Mouse (Mus musculus) urinary bladder, postnatal 14 days (tissue): ENCODE results near the gene Ankrd12.

ENCODE experiments used
- DNase-seq: peaks from one replicate; pipeline ENCODE4 v3.0.0; 2021; ENCODE audit warnings: low spot score

The Ankrd12 gene

DNA sequence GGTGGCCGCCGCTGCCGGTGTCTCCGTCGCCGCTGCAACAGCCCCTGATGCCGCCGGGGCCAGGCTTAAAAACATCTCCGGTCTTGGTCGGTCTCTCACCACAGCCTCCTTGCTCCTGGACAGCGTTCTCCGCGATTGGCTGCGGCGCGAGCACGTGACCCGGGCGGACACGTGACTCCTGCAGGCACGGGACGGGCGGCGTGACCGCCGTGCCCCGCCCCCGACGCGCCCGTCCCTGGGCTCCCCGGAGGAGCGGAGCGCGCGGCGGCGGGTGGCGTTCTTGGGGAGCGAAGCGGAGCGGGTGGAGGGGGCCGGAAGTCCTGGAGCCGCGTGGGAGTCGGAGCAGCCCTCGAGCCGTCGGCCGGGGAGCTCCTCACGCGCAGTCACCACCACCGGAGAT, at the start of gene Ankrd12:
Ankrd12 (minus strand) TSS at position 156 of the 400 bp plus-strand sequence.
- peak; percentile 95 for DNase-seq

DNA sequence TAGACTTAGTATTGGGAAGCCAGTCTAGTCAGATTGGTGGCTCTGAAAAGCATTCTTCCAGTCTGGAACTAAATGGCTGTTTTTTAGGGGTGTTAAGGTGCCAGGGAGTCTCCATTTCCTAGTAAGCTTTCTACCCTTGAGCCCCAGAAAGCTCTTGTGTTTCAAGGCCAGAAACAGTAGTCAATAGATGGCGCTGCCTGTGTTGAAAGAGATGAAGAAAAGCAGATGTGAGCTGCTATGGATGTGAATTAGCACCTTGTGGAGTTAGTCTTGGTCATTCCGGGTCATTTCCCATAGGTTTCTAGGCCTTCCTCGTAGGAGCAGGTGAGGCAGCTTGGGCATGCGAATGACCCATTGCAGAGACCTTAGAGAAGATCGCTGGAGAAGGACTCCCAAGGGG, 48.3 kb upstream of the Ankrd12 start:
- no peak for DNase-seq

DNA sequence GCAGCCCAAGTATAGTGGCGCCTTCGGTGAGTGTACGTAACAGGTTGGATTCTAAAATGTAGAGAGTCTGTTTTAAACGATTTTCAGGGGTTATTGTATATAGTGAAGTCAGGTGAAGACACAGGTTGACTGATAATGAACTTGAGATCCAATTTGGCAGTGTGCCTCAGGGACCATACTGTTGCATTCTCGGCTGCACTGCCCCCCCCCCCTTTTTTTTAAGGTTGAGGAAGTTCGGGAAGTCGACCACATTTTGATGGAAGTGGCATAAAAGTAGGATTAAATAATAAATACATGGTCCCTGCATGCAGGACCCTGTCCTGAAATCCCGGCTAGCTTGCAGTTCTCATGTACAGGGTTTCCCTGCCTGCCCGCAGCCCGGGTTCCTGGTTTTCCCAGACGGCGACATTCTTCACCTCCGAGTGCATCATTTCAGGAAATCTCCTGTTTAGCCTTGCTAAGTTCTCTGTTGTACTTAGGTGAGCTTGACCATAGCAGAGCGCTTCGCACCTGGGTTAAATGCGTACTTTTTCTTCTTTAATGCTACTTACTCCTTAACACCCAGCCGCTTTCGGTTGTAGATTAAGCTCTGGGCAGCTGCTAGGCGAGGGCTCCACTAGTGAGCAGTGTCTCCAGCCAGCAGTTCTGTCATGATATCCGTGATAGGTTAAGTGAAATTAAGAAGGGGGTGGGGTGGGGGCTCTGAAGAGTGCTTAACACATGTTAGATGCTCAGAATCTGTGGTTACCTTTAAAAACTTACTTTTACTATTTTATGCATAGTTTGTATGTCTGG, 47.1 kb upstream of the Ankrd12 start:
- no peak for DNase-seq

DNA sequence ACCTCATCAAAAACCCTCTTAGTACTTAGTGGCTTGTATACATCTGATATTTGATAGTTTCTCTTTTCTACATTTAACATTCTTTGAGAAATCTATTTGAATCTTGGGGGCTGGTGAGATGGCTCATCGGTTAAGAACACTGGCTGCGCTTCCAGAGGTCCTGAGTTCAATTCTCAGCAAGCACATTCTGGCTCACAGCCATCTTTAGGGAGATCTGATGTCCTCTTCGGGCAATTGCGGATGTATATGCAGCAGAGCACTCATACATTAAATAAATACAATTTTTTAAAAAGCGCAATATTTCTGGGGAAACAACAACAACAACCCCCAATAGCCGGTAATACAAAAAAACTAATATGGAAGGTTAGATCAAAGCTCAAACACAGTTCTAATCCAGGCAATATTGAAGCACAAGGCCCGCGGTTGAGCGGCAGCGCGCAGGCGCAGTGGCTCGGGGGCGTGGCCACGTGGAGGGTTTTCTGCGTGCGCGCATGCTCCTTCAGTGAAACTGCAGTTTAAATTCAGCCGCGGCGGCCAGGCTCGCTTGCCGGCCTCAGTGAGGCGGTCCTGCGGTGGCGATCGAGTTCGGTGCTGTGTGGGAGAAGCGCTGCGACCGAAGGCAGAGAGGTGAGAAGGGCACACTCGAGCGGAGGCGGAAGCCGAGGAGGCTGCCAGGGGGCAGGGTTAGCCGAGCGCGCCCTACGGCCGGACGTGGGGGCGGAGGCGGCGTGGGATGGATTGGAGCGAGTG, 46.4 kb upstream of the Ankrd12 start, which contains the start of gene Ddx11:
Ddx11 (plus strand) TSS at position 455 of the 750 bp plus-strand sequence.
- peak; percentile 95 for DNase-seq

- no peak for DNase-seq
Observed at GRCm38 (mm10) chr17:66120701-66121100, 43.8 kb upstream of the Ankrd12 start.

DNA sequence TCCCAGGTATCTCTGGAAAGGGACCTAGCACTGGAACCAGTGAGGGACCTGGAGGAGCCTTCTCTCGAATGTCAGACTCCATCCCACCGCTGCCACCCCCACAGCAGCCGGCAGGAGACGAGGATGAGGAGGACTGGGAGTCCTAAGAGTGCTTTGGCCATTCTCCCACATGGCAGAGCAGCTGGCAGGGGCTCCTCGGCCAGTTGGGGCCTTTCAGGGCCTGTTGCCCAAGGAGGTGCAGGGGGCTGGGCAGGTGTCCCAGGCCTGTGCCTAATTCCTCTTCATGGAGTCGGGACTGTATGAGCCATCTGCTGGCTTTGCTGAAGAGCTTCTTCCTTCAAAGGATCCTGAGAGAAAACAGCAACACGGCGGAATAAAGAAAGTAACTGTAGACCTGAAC, 42.1 kb upstream of the Ankrd12 start:
- no peak for DNase-seq

DNA sequence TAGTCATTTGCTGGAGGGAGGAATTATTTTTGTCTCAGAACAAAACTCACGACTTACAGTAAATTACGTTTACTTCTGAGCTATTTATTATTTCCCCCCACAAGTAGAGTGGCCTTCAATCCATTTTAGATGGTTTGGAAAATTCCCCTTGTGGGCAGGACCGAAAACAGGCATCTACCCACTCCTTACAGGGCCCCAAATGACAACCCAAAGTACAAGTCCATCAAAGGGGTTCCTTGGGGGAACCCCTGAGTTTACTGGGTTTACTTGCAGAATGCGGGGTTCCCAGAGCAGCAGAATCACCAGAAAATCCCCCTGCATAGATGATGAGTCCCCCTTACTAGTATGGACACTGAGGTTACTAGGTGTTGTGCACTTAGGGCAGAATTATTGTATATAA, 35.3 kb upstream of the Ankrd12 start:
- DNase-seq: no peak

- DNase-seq: peak; percentile 89
Observed at GRCm38 (mm10) chr17:66111402-66111959, 34.6 kb upstream of the Ankrd12 start, which contains the start of gene Washc1. Gene Washc1, plus strand, starts transcription at chr17:66111545.

GRCm38 (mm10) chr17:66110746-66111145, 33.9 kb upstream of the Ankrd12 start:
- DNase-seq: peak; percentile 46

GRCm38 (mm10) chr17:66108198-66108597, 31.3 kb upstream of the Ankrd12 start:
- no peak for DNase-seq

GRCm38 (mm10) chr17:66107466-66107865, 30.6 kb upstream of the Ankrd12 start:
- no peak for DNase-seq

- DNase-seq: peak; percentile 76
Observed at GRCm38 (mm10) chr17:66106601-66107267, 29.8 kb upstream of the Ankrd12 start.

DNA sequence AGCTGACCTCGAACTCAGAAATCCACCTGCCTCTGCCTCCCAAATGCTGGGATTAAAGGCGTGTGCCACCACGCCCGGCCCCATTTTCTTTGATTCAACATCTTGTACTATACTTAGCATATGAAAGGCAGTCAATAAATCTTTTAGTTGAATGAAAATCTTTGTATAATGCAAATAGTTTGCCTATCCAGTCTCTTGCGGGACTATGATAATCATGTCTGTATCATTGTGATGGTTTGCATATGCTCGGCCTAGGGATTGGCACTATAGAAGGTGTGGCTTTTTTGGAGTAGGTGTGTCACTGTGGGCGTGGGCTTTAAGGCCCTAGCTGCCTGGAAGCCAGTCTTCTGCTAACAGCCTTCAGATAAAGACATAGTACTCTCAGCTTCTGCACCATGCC, 27.2 kb upstream of the Ankrd12 start:
- DNase-seq: no peak

GRCm38 (mm10) chr17:66101380-66102330, 24.8 kb upstream of the Ankrd12 start, which contains the start of gene Ndufv2:
Gene Ndufv2, minus strand, starts transcription at chr17:66101559.
- peak; percentile 93 for DNase-seq

DNA sequence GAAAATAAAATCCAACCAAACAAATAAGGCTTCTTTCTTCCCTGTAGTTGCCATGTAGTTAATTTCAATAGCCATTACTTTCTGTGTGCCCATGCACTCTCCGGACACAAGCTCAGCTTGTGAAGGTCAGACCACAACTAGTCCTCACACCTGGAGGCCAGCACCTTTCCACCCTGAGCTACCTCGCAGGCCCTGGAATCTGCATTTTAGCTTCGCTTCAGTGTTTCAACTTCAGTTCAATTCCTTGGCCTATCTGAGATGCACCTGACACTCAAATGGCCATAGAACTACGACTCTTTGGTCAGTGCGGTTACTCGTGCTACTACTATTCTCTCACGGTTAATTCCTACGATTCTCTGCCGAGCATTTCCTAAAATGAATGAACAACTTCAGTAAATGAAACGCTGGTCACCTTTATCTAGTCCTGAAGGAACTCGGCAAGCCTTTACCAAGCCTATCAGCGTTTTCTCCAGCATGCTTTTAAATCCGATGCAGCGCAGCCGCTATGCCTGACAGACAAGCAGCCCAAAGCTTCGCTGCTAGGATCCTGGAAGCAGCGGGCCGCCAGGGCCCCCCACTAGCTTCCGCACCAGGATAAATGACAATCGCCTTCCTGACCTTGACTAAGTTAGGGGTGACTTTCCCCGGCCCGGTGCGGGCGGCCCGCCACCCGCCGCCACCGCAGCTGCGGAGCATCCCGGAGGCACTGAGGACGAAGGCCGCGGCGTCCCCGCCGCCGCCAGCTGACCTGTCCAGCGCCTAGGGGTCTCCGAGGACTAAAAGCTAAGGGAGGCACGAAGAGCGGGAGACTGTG, 23.9 kb upstream of the Ankrd12 start:
- no peak for DNase-seq

DNA sequence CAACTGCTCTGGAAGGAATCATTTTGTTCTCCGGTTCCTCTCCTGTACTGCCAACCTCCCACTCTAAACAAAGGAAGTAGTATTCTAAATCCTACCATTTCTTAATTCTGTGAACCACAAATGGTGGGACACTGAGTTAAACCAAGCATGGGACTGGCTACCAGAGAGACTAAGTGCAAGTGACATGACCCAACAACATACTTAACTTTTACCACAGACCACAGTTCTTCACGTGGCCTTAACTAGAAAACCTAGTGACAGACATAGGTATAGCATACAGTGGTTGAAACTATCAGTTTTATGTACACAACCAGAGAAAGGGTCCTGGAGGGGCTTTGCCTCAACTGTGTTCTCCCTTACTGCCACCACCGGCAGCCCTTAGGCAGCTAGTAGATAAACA, 15.8 kb upstream of the Ankrd12 start:
- no peak for DNase-seq

- DNase-seq: no peak
Observed at GRCm38 (mm10) chr17:66092065-66092464, 15.2 kb upstream of the Ankrd12 start.

DNA sequence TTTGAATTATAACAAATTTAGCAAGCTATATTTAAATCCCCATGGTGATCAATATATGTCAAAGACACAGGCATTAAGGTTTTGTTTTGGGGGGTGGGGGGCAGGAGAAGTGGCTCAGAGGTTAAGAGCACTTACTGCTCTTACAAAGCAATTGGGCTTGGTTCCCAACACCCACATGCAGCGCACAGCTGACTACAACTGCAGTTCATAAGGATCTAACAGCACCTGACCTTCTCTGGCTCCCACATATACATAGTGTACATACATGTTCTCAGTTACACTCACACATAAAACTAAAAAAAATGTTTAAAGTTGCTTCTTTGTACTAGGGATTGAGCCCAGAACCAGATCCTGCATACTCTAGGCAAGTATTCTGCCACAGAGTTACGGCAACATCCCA, 14.5 kb upstream of the Ankrd12 start:
- DNase-seq: no peak

- DNase-seq: no peak
Observed at GRCm38 (mm10) chr17:66090251-66090650, 13.4 kb upstream of the Ankrd12 start.

- no peak for DNase-seq
Observed at GRCm38 (mm10) chr17:66085038-66085437, 8.1 kb upstream of the Ankrd12 start.
